Mouse (Mus musculus): ENCODE data around the gene Rcn1. TPM values are rescaled to one million over a fixed set of nuclear protein-coding genes. Genes with fewer than 3 reads are reported as not detected.

Gene Rcn1
- polyA plus RNA-seq, 1 experiment from 2014 or later: 157 TPM

DNA sequence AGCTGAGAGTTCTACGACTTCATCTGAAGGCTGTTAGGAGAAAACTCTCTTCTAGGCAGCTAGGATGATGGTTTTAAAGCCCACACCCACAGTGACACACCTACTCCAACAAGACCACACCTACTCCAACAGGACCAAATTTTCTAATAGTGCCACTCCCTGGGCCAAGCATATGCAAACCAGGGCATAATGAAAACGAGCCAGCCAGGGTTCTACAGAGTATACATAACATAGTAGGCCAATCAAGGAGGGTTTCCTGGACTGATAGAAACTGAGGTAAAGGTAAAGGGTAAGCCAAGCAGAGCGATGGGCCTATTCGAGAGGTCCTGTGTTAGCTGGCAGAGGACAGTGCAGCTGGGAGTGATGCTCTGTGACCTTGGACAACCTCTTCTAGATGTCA, 1.4 kb upstream of the Rcn1 start:
- no peak overlapping the region for H3K27ac ChIP-seq
- DNase-seq (ENCODE audit: low spot score) (no peak), ATAC-seq (replicated peaks; ENCODE audit: low FRiP score, low read depth) (no peak)
- WGBS: 88% methylated on average over 4 of the region's 4 CpGs
- H3K36me3 ChIP-seq (ENCODE audit: insufficient read depth, low read length): no peaks in the 10 kb centered on the region
- no peak overlapping the region for H3K4me2 ChIP-seq (ENCODE audit: low read length)
- no peak for TF ChIP-seq CTCF (IDR thresholded peaks at IDR 0.05; ENCODE audit: low read depth)
- H3K4me3 ChIP-seq (replicated peaks; ENCODE audit: low read depth, low read length): no peak overlapping the region
- H3K9ac ChIP-seq (ENCODE audit: low read depth, low read length): no peak overlapping the region
- H3K9me3 ChIP-seq (replicated peaks; ENCODE audit: low read length): no peaks in the 10 kb centered on the region
- no peaks in the 10 kb centered on the region for H3K27me3 ChIP-seq (ENCODE audit: insufficient read depth, low read length)
- peaks cover 25% of the 10 kb centered on the region for H3K4me1 ChIP-seq (replicated peaks; ENCODE audit: insufficient read depth, low read length)

DNA sequence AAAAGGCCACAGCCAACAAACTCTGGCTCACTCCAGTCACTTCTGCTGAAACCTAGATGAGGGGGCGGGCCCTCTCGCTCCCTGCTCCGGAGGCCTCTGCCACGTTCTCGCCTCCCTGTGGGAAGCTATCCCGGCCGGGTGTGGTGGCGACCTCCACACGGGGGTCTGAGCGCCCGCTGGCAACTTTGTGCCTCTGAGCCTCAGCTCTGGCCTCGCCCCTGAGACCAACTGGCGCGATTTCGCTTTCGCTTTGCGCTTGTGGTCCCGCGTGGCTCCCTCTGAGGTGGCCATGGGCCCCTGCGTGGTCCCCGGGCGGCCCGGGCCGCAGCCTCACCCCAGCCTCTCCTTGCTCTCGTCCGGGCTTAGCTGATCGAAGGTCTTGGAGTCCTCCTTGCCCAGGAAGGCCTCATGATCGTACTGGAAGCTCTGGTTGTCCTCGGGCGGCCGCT, 459 bp downstream of the Rcn1 start:
- ATAC-seq (replicated peaks; ENCODE audit: low FRiP score, low read depth) (peak; percentile 56), DNase-seq (ENCODE audit: low spot score) (peak; percentile 75)
- Histone ChIP-seq H3K27ac (peak overlapping the region; percentile 94), H3K4me2 (ENCODE audit: low read length) (peak overlapping the region; percentile 65), H3K4me3 (replicated peaks; ENCODE audit: low read depth, low read length) (peak overlapping the region; percentile 73), H3K9ac (ENCODE audit: low read depth, low read length) (peak overlapping the region; percentile 88), H3K36me3 (ENCODE audit: insufficient read depth, low read length) (0 out of 2 replicates have a peak, but pooled peaks cover 5% of the 10 kb centered on the region), H3K9me3 (replicated peaks; ENCODE audit: low read length) (no peaks in the 10 kb centered on the region), H3K4me1 (replicated peaks; ENCODE audit: insufficient read depth, low read length) (peaks cover 25% of the 10 kb centered on the region), H3K27me3 (ENCODE audit: insufficient read depth, low read length) (no peaks in the 10 kb centered on the region)
- 0% methylated on average over 31 of the region's 31 CpGs for WGBS
- TF ChIP-seq CTCF (IDR thresholded peaks at IDR 0.05; ENCODE audit: low read depth): no peak

DNA sequence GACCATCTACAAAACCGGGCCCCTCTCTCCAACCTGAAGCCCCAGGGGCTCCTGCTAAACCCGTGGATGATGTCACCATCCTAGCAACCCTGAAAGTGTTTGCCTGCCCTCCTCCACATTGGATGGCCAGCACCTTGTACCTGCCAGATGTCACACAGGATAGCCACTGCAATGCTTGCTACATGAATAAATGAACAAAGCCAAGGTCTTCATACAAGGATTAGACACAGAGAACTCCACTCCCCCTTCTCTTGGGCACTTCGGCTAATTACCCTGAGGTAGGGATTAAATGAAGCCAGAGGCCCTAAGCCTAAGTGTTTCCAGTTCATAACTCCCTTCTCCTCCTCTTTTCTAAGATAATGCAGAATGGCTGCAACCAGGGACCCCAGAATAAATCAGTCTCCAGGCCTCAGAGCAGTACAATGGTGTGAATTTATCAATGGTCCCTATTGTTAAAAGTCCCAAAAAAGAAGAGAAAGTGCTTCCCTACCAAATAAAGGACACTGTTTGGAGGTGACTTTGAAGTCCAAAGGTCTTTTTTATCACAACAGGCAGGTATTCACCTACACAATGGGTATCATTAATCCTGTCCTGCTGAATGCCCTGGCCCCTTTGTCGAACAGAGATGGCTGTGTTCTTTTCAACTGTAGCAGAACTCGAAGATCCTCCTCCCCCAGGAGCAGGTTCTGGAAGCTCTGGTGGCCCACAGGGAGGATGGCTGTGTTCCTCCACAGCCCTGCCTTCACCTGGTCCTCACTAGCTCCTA, 1.5 kb downstream of the Rcn1 start:
- Histone ChIP-seq H3K36me3 (ENCODE audit: insufficient read depth, low read length) (0 out of 2 replicates have a peak, but pooled peaks cover 11% of the 10 kb centered on the region), H3K4me1 (replicated peaks; ENCODE audit: insufficient read depth, low read length) (peaks cover 25% of the 10 kb centered on the region), H3K4me2 (ENCODE audit: low read length) (peak overlapping the region; percentile 65), H3K9me3 (replicated peaks; ENCODE audit: low read length) (no peaks in the 10 kb centered on the region), H3K4me3 (replicated peaks; ENCODE audit: low read depth, low read length) (peak overlapping the region; percentile 73), H3K9ac (ENCODE audit: low read depth, low read length) (peak overlapping the region; percentile 88), H3K27me3 (ENCODE audit: insufficient read depth, low read length) (no peaks in the 10 kb centered on the region), H3K27ac (0 out of 2 replicates have a peak overlapping the region, but pooled peaks have one; percentile 94)
- ATAC-seq (replicated peaks; ENCODE audit: low FRiP score, low read depth) (no peak), DNase-seq (ENCODE audit: low spot score) (no peak)
- no peak for TF ChIP-seq CTCF (IDR thresholded peaks at IDR 0.05; ENCODE audit: low read depth)
- 25% methylated on average over 5 of the region's 5 CpGs for WGBS

- H3K27ac ChIP-seq: no peak overlapping the region
- peaks cover 26% of the 10 kb centered on the region; the same call in 1 of the 2 replicates for H3K36me3 ChIP-seq (ENCODE audit: insufficient read depth, low read length)
- WGBS: 91% methylated on average over 9 of the region's 9 CpGs
- no peak for TF ChIP-seq CTCF (IDR thresholded peaks at IDR 0.05; ENCODE audit: low read depth)
- no peaks in the 10 kb centered on the region for H3K27me3 ChIP-seq (ENCODE audit: insufficient read depth, low read length)
- no peak overlapping the region for H3K4me2 ChIP-seq (ENCODE audit: low read length)
- H3K9ac ChIP-seq (ENCODE audit: low read depth, low read length): no peak overlapping the region
- H3K4me1 ChIP-seq (replicated peaks; ENCODE audit: insufficient read depth, low read length): peaks cover 25% of the 10 kb centered on the region
- H3K4me3 ChIP-seq (replicated peaks; ENCODE audit: low read depth, low read length): no peak overlapping the region
- no peak for ATAC-seq (replicated peaks; ENCODE audit: low FRiP score, low read depth)
- no peaks in the 10 kb centered on the region for H3K9me3 ChIP-seq (replicated peaks; ENCODE audit: low read length)
- DNase-seq (ENCODE audit: low spot score): no peak
Measured at GRCm38 (mm10) chr2:105396066-105396465, 3.1 kb downstream of the Rcn1 start.

- Histone ChIP-seq H3K27ac (no peak overlapping the region), H3K9ac (ENCODE audit: low read depth, low read length) (no peak overlapping the region), H3K9me3 (replicated peaks; ENCODE audit: low read length) (no peaks in the 10 kb centered on the region), H3K27me3 (ENCODE audit: insufficient read depth, low read length) (no peaks in the 10 kb centered on the region), H3K36me3 (ENCODE audit: insufficient read depth, low read length) (peaks cover 35% of the 10 kb centered on the region; the same call in 1 of the 2 replicates), H3K4me2 (ENCODE audit: low read length) (no peak overlapping the region), H3K4me1 (replicated peaks; ENCODE audit: insufficient read depth, low read length) (peaks cover 25% of the 10 kb centered on the region), H3K4me3 (replicated peaks; ENCODE audit: low read depth, low read length) (no peak overlapping the region)
- DNase-seq (ENCODE audit: low spot score) (no peak), ATAC-seq (replicated peaks; ENCODE audit: low FRiP score, low read depth) (no peak)
- TF ChIP-seq CTCF (IDR thresholded peaks at IDR 0.05; ENCODE audit: low read depth): no peak
- WGBS: 84% methylated on average over 4 of the region's 4 CpGs
Measured at GRCm38 (mm10) chr2:105394375-105394774, 4.7 kb downstream of the Rcn1 start.

DNA sequence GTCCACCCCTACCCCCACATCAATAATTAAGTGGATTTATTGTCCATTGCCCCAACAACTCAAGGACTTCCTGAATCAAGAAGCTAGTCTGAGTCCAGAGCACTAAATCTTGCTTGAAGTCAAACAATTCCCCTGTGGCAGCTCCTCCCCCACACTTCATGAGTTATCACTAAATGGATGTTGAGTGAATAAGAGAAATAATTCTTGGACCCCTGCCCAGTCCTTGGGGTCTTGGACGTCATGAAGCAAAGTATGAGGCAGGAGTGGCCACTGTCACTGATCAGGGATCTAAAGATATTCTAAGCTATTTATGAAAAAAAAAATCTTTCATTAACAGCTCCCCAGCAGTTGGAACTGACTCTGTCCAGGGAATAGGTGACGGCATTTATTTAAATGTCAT, 6.6 kb downstream of the Rcn1 start:
- H3K36me3 ChIP-seq (ENCODE audit: insufficient read depth, low read length): peaks cover 49% of the 10 kb centered on the region
- 44% methylated on average over 2 of the region's 2 CpGs for WGBS
- ATAC-seq (replicated peaks; ENCODE audit: low FRiP score, low read depth): no peak

More for the DNA sequence above, 6.6 kb downstream of the Rcn1 start:
- Histone ChIP-seq H3K9ac (ENCODE audit: low read depth, low read length) (no peak overlapping the region), H3K9me3 (replicated peaks; ENCODE audit: low read length) (no peaks in the 10 kb centered on the region), H3K27ac (no peak overlapping the region), H3K4me3 (replicated peaks; ENCODE audit: low read depth, low read length) (no peak overlapping the region), H3K4me1 (replicated peaks; ENCODE audit: insufficient read depth, low read length) (peaks cover 13% of the 10 kb centered on the region), H3K4me2 (ENCODE audit: low read length) (no peak overlapping the region), H3K27me3 (ENCODE audit: insufficient read depth, low read length) (no peaks in the 10 kb centered on the region)
- DNase-seq (ENCODE audit: low spot score): peak; percentile 49
- TF ChIP-seq CTCF (IDR thresholded peaks at IDR 0.05; ENCODE audit: low read depth): no peak

All from kidney, postnatal 0 days (tissue).